Mouse (Mus musculus) cerebellum, adult 2 months (tissue): ENCODE measurements around the gene Il12a. TPM values are rescaled to one million over a fixed set of nuclear protein-coding genes. Genes with fewer than 3 reads are reported as not detected.

Experiments used
- DNase-seq, 2 experiments: peaks; one replicate each; pipeline ENCODE4 v3.0.0; 2021
- H3K27ac ChIP-seq: fragments of 200-500 bp; 2 replicates; pipeline ENCODE4 v1.5.1; 2012; ENCODE audit warnings: low read length, control low read depth, inconsistent platforms; ENCODE audit not compliant: insufficient read depth
- H3K27me3 ChIP-seq: fragments of 200-500 bp; 2 replicates; pipeline ENCODE4 v1.6.1; 2012; ENCODE audit warnings: inconsistent platforms, mild to moderate bottlenecking, low read length, moderate library complexity; ENCODE audit not compliant: control insufficient read depth, insufficient read depth
- H3K4me1 ChIP-seq: fragments of 200-500 bp; 2 replicates; pipeline ENCODE4 v1.6.1; 2011; ENCODE audit warnings: low read length; ENCODE audit not compliant: control insufficient read depth, insufficient read depth
- H3K4me3 ChIP-seq: fragments of 200-500 bp; replicated peaks from 2 replicates; pipeline ENCODE3; 2011; ENCODE audit warnings: mild to moderate bottlenecking, low read depth, low read length, control low read depth; ENCODE audit not compliant: insufficient read depth
- CTCF ChIP-seq: fragments of 200-500 bp; IDR thresholded peaks from 2 replicates; pipeline ENCODE4 v1.5.1; 2011; ENCODE audit warnings: low read depth, mild to moderate bottlenecking, control low read depth, low read length, moderate library complexity, borderline replicate concordance; ENCODE audit not compliant: insufficient read depth
- POLR2A ChIP-seq: fragments of 200-500 bp; IDR thresholded peaks from 2 replicates; pipeline ENCODE4 v1.6.1; 2011; ENCODE audit warnings: low read length, control low read depth, borderline replicate concordance; ENCODE audit not compliant: insufficient read depth
- WGBS: fragments of 180-500 bp; shearing (Covaris S2); methylation state at CpG from one replicate; pipeline ENCODE4 v1.1.7; 2018; 5-methylcytosine and 5-hydroxymethylcytosine counted together
- polyA plus RNA-seq: library from polyadenylated mRNA; depleted of rRNA; stranded (reverse); fragments of >200 nt; gene quantifications from 2 replicates; pipeline ENCODE4 v1.2.3, GENCODE M21; 2012; rRNA removed

Gene Il12a
- 0.68 and 1.1 TPM in 2 replicates for polyA plus RNA-seq

DNA sequence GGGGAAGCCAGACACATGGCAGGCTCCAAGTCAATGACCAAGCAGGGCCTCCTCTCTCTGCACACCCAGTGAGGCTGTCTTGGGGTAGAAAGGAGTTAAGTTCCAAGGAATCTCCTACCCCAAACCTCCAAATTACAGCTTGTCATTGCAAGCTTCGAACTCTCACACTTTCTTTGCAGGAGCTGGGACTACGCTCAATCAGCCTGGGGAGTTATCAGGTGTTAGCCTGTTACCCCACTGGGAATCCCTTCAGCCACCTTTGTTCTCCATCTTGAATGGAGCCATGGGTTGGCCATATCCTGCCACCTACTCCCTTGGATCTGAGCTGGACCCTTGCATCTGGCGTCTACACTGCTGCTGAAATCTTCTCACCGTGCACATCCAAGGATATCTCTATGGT is at the start of gene Il12a:
Gene Il12a (plus strand): TSS at position 301 of the 400 bp plus-strand sequence.
- no peak within 1 kb of the TSS for H3K4me3 ChIP-seq
- 95% methylated on average over 4 of the region's 4 CpGs for WGBS
- H3K4me1 ChIP-seq = peaks cover 3% of the 10 kb centered on the region; the same call in 1 of the 2 replicates
- H3K27ac ChIP-seq = no peak within 1 kb of the TSS
- TF ChIP-seq POLR2A = no peak
- DNase-seq = no peak
- H3K27me3 ChIP-seq = no peaks in the 10 kb centered on the region

DNA sequence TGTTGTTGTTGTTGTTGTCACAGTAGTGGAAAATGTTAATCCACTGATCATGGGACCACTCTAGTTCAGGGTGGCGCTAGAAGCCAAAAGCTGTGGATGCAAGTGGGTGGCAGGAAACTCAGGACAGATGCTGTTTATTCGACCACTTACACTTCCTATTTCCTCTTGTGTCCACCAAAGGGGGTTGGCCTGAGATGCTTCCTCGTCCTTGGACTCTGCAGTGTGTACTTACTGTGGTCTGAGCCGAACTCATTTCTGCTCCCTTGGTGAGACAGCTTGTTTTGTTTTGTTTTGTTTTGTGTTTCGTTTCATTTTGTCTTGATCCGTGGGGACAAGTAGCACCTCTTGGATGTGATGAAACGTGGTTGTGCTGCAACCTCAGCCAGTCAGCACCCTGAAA is 47.5 kb upstream of the Il12a start:
- Histone ChIP-seq H3K4me3 (no peak overlapping the region), H3K27ac (no peak overlapping the region), H3K4me1 (no peaks in the 10 kb centered on the region), H3K27me3 (no peaks in the 10 kb centered on the region)
- 84% methylated on average over 7 of the region's 7 CpGs for WGBS
- TF ChIP-seq POLR2A (no peak), CTCF (no peak)
- DNase-seq = no peak

DNA sequence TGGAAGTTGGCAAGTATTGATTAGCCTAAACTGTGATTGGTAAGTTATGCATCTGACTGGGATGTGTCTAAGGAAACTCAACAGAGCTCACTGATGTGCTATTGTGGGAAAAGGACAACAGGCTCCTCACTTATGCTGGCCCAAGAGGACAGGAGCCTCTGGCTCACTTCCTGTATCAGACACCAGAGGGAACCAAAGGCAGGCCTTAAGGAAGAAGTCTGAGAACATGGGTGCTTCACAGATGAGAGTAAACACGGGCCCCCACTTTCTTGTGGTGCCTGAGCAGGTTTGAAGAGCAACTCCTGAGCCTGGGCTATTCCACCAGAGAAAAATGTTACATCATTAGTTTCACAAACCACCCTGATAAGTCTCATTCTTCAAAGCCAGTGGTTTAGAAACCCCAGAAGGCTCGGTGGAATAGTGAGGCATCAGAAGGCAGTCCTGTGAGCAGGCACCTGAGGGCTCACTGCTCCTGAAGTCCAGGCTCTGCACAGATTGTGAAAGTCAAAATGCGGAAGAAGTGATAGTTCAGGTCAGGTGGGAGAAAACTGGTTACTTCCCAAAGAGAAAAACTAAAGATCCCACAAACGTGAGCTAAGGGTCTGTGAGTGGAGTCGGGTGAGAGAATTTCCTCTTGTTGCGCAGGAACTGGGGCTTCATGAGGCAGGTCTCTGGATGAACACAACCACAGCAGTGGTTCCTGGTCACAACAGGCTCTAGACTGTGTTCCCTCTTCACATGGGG is 43.9 kb upstream of the Il12a start:
- WGBS = 86% methylated on average over 6 of the region's 6 CpGs
- no peak overlapping the region for H3K27ac ChIP-seq
- H3K4me3 ChIP-seq = no peak overlapping the region
- H3K4me1 ChIP-seq = no peaks in the 10 kb centered on the region
- no peak for DNase-seq
- H3K27me3 ChIP-seq = no peaks in the 10 kb centered on the region
- TF ChIP-seq POLR2A = no peak
- TF ChIP-seq CTCF = no peak

DNA sequence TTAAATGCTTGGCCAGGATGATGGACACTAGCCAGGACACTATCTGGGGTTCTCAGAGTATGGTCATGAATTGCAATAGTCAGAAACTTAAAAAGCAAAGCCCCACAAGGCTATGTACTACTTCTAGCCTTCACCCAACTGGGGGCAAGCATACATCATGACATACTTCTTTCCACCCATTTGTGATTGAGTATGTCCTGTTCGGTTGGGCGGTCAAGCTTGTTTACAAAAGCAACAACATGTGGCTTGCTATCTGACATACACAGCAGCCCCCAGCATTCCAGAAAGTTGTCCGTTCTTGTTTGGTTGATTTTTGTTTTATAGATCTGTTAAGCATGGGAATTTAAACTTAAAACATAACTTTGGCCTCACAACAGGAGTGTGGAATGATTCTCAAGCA is 43.2 kb upstream of the Il12a start:
- no peak overlapping the region for H3K27ac ChIP-seq
- no peaks in the 10 kb centered on the region for H3K27me3 ChIP-seq
- WGBS = 89% methylated on average over 3 of the region's 3 CpGs
- DNase-seq = no peak
- TF ChIP-seq POLR2A = no peak
- TF ChIP-seq CTCF = no peak
- H3K4me1 ChIP-seq = no peaks in the 10 kb centered on the region
- no peak overlapping the region for H3K4me3 ChIP-seq

DNA sequence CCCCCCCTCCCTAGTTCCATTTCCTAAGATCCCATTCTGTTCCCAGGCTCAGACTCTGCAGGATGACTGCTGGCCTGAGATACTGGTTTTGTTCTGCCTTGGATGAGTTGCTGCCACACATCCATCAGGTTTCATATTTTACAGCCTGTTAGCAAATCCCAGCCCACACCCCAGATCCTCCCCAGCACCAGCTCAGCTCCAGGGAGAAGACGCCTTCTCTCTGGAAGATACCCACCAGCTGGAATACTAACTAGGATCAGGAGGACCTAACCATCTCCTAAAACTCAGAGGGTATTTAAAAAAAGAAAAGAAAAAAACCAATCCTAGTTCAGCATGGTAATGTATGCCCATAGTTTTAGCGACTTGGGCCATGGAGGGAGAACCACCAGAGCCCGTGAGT is 40.2 kb upstream of the Il12a start:
- H3K27ac ChIP-seq = no peak overlapping the region
- DNase-seq = no peak
- H3K4me3 ChIP-seq = no peak overlapping the region

DNA sequence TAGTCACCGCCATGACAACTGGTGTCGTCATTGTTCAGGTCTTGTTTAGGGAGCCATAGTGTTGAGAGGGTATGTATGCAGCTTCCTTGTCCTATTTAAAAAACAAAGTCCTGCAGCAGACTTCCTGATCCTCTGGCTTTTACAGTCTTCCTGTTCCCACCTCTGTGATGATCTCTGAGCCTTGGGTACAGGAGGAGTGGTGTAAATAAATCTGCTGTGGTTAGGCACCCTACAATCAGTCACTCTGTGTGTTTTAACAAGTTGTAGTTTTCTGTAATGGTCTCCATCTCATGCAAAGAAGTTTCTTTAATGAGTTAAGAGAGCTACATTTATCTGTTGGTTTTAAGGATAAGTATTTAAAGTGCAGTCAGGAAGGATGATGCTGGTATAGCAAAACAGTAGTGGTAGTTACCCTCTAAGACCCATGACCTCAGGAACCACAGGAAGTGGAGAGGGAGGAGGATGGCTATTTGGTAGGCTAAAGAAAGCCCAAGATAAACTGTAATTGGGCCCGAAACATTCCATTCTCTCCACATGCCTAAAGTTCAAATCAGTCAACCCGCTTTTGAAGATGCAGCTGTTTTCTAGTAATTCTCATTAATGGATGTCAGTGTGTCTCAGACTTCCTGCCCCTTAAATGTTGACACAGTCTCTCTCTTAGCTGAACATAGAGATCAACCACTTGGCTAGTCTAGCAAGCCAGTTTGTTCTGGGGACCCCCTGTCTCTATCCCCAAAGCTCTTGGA is 33.7 kb upstream of the Il12a start:
- TF ChIP-seq POLR2A = no peak
- no peak for TF ChIP-seq CTCF
- WGBS = 92% methylated on average over 4 of the region's 4 CpGs
- DNase-seq = no peak
- Histone ChIP-seq H3K27ac (no peak overlapping the region), H3K4me3 (no peak overlapping the region), H3K27me3 (no peaks in the 10 kb centered on the region), H3K4me1 (no peaks in the 10 kb centered on the region)

More for the DNA sequence above, 40.2 kb upstream of the Il12a start:
- TF ChIP-seq POLR2A = no peak
- TF ChIP-seq CTCF = no peak
- Histone ChIP-seq H3K27me3 (no peaks in the 10 kb centered on the region), H3K4me1 (no peaks in the 10 kb centered on the region)
- 91% methylated on average over 3 of the region's 3 CpGs for WGBS

DNA sequence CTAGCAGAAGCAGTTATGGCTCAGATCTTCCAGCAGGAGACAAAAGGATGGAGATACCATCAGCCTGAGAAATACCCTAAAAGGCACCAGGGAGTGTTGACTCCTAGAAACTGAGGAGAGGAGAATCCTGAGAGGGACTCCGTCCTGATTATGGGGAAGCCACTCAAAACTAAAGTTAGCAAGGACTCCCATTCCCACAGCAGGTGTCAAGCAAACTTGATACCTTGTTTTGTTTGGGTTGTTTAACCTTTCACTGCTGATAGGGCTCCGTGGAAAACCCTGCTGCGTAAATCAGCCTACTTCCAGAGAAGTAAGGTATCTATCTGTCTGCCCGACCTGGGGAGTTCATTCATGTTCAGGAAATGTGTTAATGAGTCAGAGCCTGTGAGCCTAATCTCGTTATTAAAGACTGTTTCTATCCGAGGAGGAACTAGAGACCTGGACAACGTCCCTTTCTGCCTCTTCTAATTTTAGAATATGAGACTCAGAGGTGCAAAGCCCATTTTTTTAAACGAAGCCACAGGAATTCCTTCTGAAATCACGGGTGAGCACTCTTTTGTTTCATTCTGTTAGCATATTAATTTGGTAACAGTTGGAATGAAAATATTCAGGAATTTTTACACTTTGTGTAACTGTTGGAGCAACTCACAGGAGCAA is 32.7 kb upstream of the Il12a start:
- 52% methylated on average over 9 of the region's 9 CpGs for WGBS
- H3K27ac ChIP-seq = no peak overlapping the region

More for the DNA sequence above, 32.7 kb upstream of the Il12a start:
- Histone ChIP-seq H3K4me3 (no peak overlapping the region), H3K4me1 (no peaks in the 10 kb centered on the region), H3K27me3 (no peaks in the 10 kb centered on the region)
- no peak for DNase-seq
- TF ChIP-seq POLR2A (no peak), CTCF (no peak)
